Mouse (Mus musculus) ES-E14 (cell line): Measurements from ENCODE around the gene Prickle1.

Source experiments
- CHD2 ChIP-seq: IDR thresholded peaks from 2 replicates; pipeline ENCODE4 v1.6.1; 2014; ENCODE audit warnings: mild to moderate bottlenecking, low read depth, low read length, inconsistent platforms
- MAFK ChIP-seq: IDR thresholded peaks from 2 replicates; pipeline ENCODE4 v1.6.1; 2014; ENCODE audit warnings: mild to moderate bottlenecking, low read depth, low read length, inconsistent platforms; ENCODE audit not compliant: insufficient read depth
- ZC3H11A ChIP-seq: IDR thresholded peaks from 2 replicates; pipeline ENCODE4 v1.6.1; 2012; ENCODE audit warnings: low read depth, mild to moderate bottlenecking, inconsistent platforms, low read length, borderline replicate concordance
- ZNF384 ChIP-seq: IDR thresholded peaks from 2 replicates; pipeline ENCODE4 v1.6.1; 2012; ENCODE audit warnings: low read depth, low read length, inconsistent platforms

DNA sequence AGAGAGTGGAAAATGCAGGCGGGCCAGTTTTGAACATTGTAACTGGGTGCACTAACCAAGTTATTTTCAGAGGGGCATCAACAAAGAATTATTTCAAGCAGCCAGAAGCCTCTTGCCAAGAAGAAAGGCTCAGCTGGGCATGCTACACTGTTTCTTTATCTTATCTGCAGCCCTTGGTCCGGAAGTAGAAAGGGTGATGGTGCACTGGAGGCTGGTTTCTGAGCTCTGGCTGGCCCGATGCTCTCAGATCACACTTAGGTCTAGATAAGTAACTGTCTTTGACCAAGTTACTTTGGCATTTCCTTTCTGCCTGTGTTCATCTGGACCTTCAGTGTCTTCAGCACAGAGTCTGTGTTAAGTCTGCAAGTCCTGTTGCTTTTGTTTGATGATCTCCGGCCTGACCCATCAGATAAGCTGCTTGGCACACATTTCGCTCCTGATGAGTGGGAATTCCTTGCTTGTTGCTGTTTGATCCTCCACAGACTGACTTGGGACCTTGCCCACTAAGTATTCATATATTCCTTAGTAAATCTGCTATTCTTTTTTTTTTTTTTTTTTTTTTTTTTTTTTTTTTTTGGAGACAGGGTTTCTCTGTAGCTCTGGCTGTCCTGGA lies 70.3 kb downstream of the Prickle1 start:
- no peak for TF ChIP-seq CHD2
- TF ChIP-seq MAFK = no peak
- TF ChIP-seq ZNF384 = no peak
- no peak for TF ChIP-seq ZC3H11A
